ENCODE assay signal across 20 mouse cellular contexts in genomic region chr15:29104541-29104940, GRCm38 (mm10).
DNase-seq lines count a peak whose midpoint lies in the region; ATAC-seq and TF ChIP-seq lines count a peak whose summit lies in the region.
"Had no signal": no experiment of that assay in that cellular context is flagged by ENCODE, and none has a peak within 500 bp of the region (broad histone marks: within the 10 kb centered on the region; RNA-seq: fewer than 3 reads in every experiment).

No protein-coding gene starts in this region.

- no peak overlapping the region for H3K4me3 ChIP-seq in forebrain, embryonic 14.5 days (ENCODE audit: low read depth, low read length)
- H3K4me3 ChIP-seq in forebrain, embryonic 10.5 days: no peak overlapping the region
- no peak overlapping the region for H3K4me3 ChIP-seq in intestine, embryonic 14.5 days (ENCODE audit: low read depth, low read length)
- no peak overlapping the region for H3K4me3 ChIP-seq in intestine, postnatal 0 days (ENCODE audit: low read depth, low read length)
- no peak overlapping the region for H3K4me3 ChIP-seq in midbrain, postnatal 0 days (ENCODE audit: low read depth, low read length)
- H3K4me3 ChIP-seq in midbrain, embryonic 13.5 days (replicated peaks): no peak overlapping the region
- H3K4me3 ChIP-seq in intestine, embryonic 15.5 days (replicated peaks): no peak overlapping the region
- H3K4me3 ChIP-seq: embryonic facial prominence, embryonic 12.5 days; heart, adult 2 months; limb, embryonic 10.5 days; neural tube, embryonic 13.5 days had no signal

- no peak overlapping the region for H3K9ac ChIP-seq in forebrain, embryonic 14.5 days (ENCODE audit: low read length)
- no peak overlapping the region for H3K9ac ChIP-seq in intestine, embryonic 14.5 days (ENCODE audit: low read length)
- H3K9ac ChIP-seq in intestine, postnatal 0 days (ENCODE audit: low read depth, low read length): no peak overlapping the region
- H3K9ac ChIP-seq in midbrain, postnatal 0 days (replicated peaks; ENCODE audit: low read length, poor library complexity, severe bottlenecking): no peak overlapping the region
- no peak overlapping the region for H3K9ac ChIP-seq in midbrain, embryonic 13.5 days (replicated peaks)
- H3K9ac ChIP-seq in intestine, embryonic 15.5 days: no peak overlapping the region
- H3K9ac ChIP-seq: embryonic facial prominence, embryonic 12.5 days; neural tube, embryonic 13.5 days had no signal

- no peaks in the 10 kb centered on the region for H3K4me1 ChIP-seq in forebrain, embryonic 14.5 days (ENCODE audit: control insufficient read depth, insufficient read depth, low read length)
- H3K4me1 ChIP-seq in forebrain, embryonic 10.5 days: no peaks in the 10 kb centered on the region
- H3K4me1 ChIP-seq in intestine, embryonic 14.5 days (replicated peaks; ENCODE audit: control insufficient read depth, insufficient read depth, low read length): no peaks in the 10 kb centered on the region
- no peaks in the 10 kb centered on the region for H3K4me1 ChIP-seq in intestine, postnatal 0 days (replicated peaks; ENCODE audit: control insufficient read depth, insufficient read depth, low read length)
- H3K4me1 ChIP-seq in midbrain, postnatal 0 days (ENCODE audit: insufficient read depth, low read length): no peaks in the 10 kb centered on the region
- H3K4me1 ChIP-seq in midbrain, embryonic 13.5 days (replicated peaks): no peaks in the 10 kb centered on the region
- H3K4me1 ChIP-seq in intestine, embryonic 15.5 days (replicated peaks): no peaks in the 10 kb centered on the region
- H3K4me1 ChIP-seq: embryonic facial prominence, embryonic 12.5 days; limb, embryonic 10.5 days; neural tube, embryonic 13.5 days had no signal

- H3K4me2 ChIP-seq in forebrain, embryonic 14.5 days (ENCODE audit: low read length): no peak overlapping the region
- H3K4me2 ChIP-seq in intestine, embryonic 14.5 days (ENCODE audit: low read length): no peak overlapping the region
- no peak overlapping the region for H3K4me2 ChIP-seq in intestine, postnatal 0 days (replicated peaks; ENCODE audit: low read depth)
- H3K4me2 ChIP-seq in midbrain, postnatal 0 days (ENCODE audit: low read depth, low read length, poor library complexity, severe bottlenecking): no peak overlapping the region
- H3K4me2 ChIP-seq in midbrain, embryonic 13.5 days (replicated peaks): no peak overlapping the region
- H3K4me2 ChIP-seq in intestine, embryonic 15.5 days (replicated peaks): no peak overlapping the region
- H3K4me2 ChIP-seq: embryonic facial prominence, embryonic 12.5 days; liver, embryonic 11.5 days; neural tube, embryonic 13.5 days had no signal

- peak; percentile 72; the same call in 1 of the 2 replicates for ATAC-seq in forebrain, embryonic 14.5 days
- no peak for ATAC-seq in intestine, embryonic 14.5 days (replicated peaks; ENCODE audit: low FRiP score, low TSS enrichment, low read depth)
- ATAC-seq in intestine, postnatal 0 days: no peak
- ATAC-seq in midbrain, postnatal 0 days (ENCODE audit: low FRiP score): no peak
- ATAC-seq in midbrain, embryonic 13.5 days: no peak
- ATAC-seq in intestine, embryonic 15.5 days: peak; percentile 31; the same call in 1 of the 2 replicates
- ATAC-seq: inflammation-experienced regulatory T-cells, adult 6 months had no signal

- WGBS in forebrain, embryonic 14.5 days: 86% methylated on average over 1 of the region's 1 CpGs
- WGBS in forebrain, embryonic 10.5 days: 91% methylated on average over 1 of the region's 1 CpGs
- 70% methylated on average over 1 of the region's 1 CpGs for WGBS in intestine, embryonic 14.5 days
- WGBS in intestine, postnatal 0 days: 64% methylated on average over 1 of the region's 1 CpGs
- 70% methylated on average over 1 of the region's 1 CpGs for WGBS in midbrain, postnatal 0 days
- WGBS in midbrain, embryonic 13.5 days: 76% methylated on average over 1 of the region's 1 CpGs
- 54% methylated on average over 1 of the region's 1 CpGs for WGBS in intestine, embryonic 15.5 days

- H3K27ac ChIP-seq in forebrain, embryonic 14.5 days (ENCODE audit: low read depth, low read length): no peak overlapping the region
- H3K27ac ChIP-seq in forebrain, embryonic 10.5 days: no peak overlapping the region
- 0 out of 2 replicates have a peak overlapping the region, but pooled peaks have one; percentile 33 for H3K27ac ChIP-seq in intestine, embryonic 14.5 days (ENCODE audit: low read depth)
- no peak overlapping the region for H3K27ac ChIP-seq in intestine, postnatal 0 days (ENCODE audit: low read depth, low read length)
- no peak overlapping the region for H3K27ac ChIP-seq in midbrain, postnatal 0 days (ENCODE audit: low read depth, low read length)
- H3K27ac ChIP-seq in midbrain, embryonic 13.5 days: no peak overlapping the region
- H3K27ac ChIP-seq in intestine, embryonic 15.5 days: no peak overlapping the region
- H3K27ac ChIP-seq: embryonic facial prominence, embryonic 12.5 days; heart, adult 2 months; limb, embryonic 10.5 days; neural tube, embryonic 13.5 days had no signal

- no peaks in the 10 kb centered on the region for H3K9me3 ChIP-seq in forebrain, embryonic 14.5 days (replicated peaks; ENCODE audit: control insufficient read depth, low read length)
- no peaks in the 10 kb centered on the region for H3K9me3 ChIP-seq in forebrain, embryonic 10.5 days
- no peaks in the 10 kb centered on the region for H3K9me3 ChIP-seq in intestine, embryonic 14.5 days (ENCODE audit: control insufficient read depth, low read length)
- H3K9me3 ChIP-seq in intestine, postnatal 0 days (ENCODE audit: control insufficient read depth): no peaks in the 10 kb centered on the region
- no peaks in the 10 kb centered on the region for H3K9me3 ChIP-seq in midbrain, postnatal 0 days (ENCODE audit: low read length)
- H3K9me3 ChIP-seq in midbrain, embryonic 13.5 days: no peaks in the 10 kb centered on the region
- H3K9me3 ChIP-seq in intestine, embryonic 15.5 days: no peaks in the 10 kb centered on the region
- H3K9me3 ChIP-seq: embryonic facial prominence, embryonic 12.5 days; limb, embryonic 10.5 days; neural tube, embryonic 13.5 days had no signal

- TF ChIP-seq CTCF in intestine, postnatal 0 days (IDR thresholded peaks at IDR 0.05; ENCODE audit: low read depth): no peak
- no peak for TF ChIP-seq CTCF in midbrain, postnatal 0 days (IDR thresholded peaks at IDR 0.05)

- peak; percentile 49 for DNase-seq in forebrain, embryonic 14.5 days (ENCODE audit: low spot score)
- no peak for DNase-seq in forebrain, embryonic 10.5 days (ENCODE audit: extremely low spot score, low spot score)
- no peak for DNase-seq in intestine, embryonic 14.5 days (ENCODE audit: low spot score)
- peak; percentile 7 for DNase-seq in midbrain, postnatal 0 days (ENCODE audit: low spot score)
- no peak for DNase-seq in natural killer cell, adult 2 months (ENCODE audit: low spot score in 2 of 2)
- DNase-seq: adrenal gland, postnatal 25 days; B cell, adult 2 months; gastrocnemius, postnatal 14 days; heart, adult 2 months; heart, postnatal 36 days; lung, postnatal 4 days; thymus, postnatal 4 days had no signal

- H3K27me3 ChIP-seq in forebrain, embryonic 14.5 days (replicated peaks; ENCODE audit: control insufficient read depth, insufficient read depth, low read length): no peaks in the 10 kb centered on the region
- H3K27me3 ChIP-seq in forebrain, embryonic 10.5 days (ENCODE audit: poor library complexity, severe bottlenecking): no peaks in the 10 kb centered on the region
- H3K27me3 ChIP-seq in intestine, embryonic 14.5 days (replicated peaks; ENCODE audit: control insufficient read depth, insufficient read depth, low read length): no peaks in the 10 kb centered on the region
- no peaks in the 10 kb centered on the region for H3K27me3 ChIP-seq in intestine, postnatal 0 days (replicated peaks; ENCODE audit: control insufficient read depth, insufficient read depth, low read length)
- H3K27me3 ChIP-seq in midbrain, postnatal 0 days (ENCODE audit: insufficient read depth, low read length): no peaks in the 10 kb centered on the region
- no peaks in the 10 kb centered on the region for H3K27me3 ChIP-seq in midbrain, embryonic 13.5 days
- H3K27me3 ChIP-seq in intestine, embryonic 15.5 days (replicated peaks): no peaks in the 10 kb centered on the region
- H3K27me3 ChIP-seq: embryonic facial prominence, embryonic 12.5 days; neural tube, embryonic 13.5 days had no signal

- no peaks in the 10 kb centered on the region for H3K36me3 ChIP-seq in forebrain, embryonic 14.5 days (ENCODE audit: control insufficient read depth, insufficient read depth, low read length)
- no peaks in the 10 kb centered on the region for H3K36me3 ChIP-seq in forebrain, embryonic 10.5 days (replicated peaks)
- no peaks in the 10 kb centered on the region for H3K36me3 ChIP-seq in intestine, embryonic 14.5 days (ENCODE audit: control insufficient read depth, insufficient read depth, low read length)
- no peaks in the 10 kb centered on the region for H3K36me3 ChIP-seq in intestine, postnatal 0 days (ENCODE audit: control insufficient read depth, insufficient read depth)
- H3K36me3 ChIP-seq in midbrain, postnatal 0 days (ENCODE audit: insufficient read depth, low read length): no peaks in the 10 kb centered on the region
- H3K36me3 ChIP-seq in midbrain, embryonic 13.5 days: no peaks in the 10 kb centered on the region
- no peaks in the 10 kb centered on the region for H3K36me3 ChIP-seq in intestine, embryonic 15.5 days
- H3K36me3 ChIP-seq: embryonic facial prominence, embryonic 12.5 days; limb, embryonic 10.5 days; neural tube, embryonic 13.5 days had no signal

Comparison
In these comparisons a context has a peak if more than half of its experiments do, and no peak if none do; other contexts are left out.
1. ATAC-seq: peak in forebrain, embryonic 14.5 days (single experiment) and intestine, embryonic 15.5 days (single experiment); none in intestine, embryonic 14.5 days (single experiment), intestine, postnatal 0 days (single experiment), midbrain, postnatal 0 days (single experiment) and midbrain, embryonic 13.5 days (single experiment).
2. DNase-seq: peak in forebrain, embryonic 14.5 days (single experiment) and midbrain, postnatal 0 days (single experiment); none in forebrain, embryonic 10.5 days (single experiment), intestine, embryonic 14.5 days (single experiment) and natural killer cell, adult 2 months (0 of 2).